Mouse (Mus musculus): Measurements from ENCODE around the gene Lypd4. TPM values are rescaled to one million over a fixed set of nuclear protein-coding genes. Genes with fewer than 3 reads are reported as not detected.
"Not testable (repeated sequence)": the region's sequence is repeated elsewhere in the genome, so short reads cannot be mapped to it uniquely, and the experiment has no call there.

The Lypd4 gene
- polyA plus RNA-seq, 1 experiment from 2014 or later = not detected

DNA sequence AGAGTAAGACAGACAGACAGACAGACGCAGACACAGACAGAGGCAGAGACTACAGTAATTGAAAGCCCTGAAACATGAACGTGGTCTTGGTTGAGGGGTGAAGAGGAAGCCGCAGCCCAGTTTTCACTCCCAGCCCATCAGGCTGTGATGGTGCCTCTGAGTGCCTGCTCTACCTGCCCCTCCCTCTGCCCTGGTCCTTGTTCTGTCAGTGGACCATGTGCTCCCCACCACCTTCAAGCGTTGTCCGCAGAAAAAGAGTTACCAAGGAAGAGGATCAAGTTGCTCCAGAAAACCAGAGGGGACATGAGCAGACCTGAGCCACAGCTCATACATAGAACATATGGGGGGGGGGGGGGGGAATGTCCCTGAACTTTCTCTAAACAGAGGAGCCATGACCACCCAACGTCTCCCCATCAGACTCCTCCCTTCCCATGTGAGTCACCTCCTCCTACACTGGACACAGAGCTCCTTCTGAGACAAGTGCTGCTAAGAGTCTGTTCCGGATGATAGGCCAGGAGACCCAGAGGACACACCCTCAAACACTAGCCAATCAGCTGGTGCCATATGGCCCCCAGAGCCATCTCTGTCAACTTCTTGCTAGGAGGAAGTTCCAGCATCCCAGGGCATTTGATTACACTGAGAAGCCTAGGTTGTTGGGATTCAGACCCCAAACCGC is 17.0 kb downstream of the Lypd4 start:
- Histone ChIP-seq H3K36me3 (ENCODE audit: insufficient read depth, low read length) (no peaks in the 10 kb centered on the region), H3K4me2 (replicated peaks; ENCODE audit: low read depth, low read length) (no peak overlapping the region), H3K27me3 (replicated peaks; ENCODE audit: insufficient read depth, low read length) (no peaks in the 10 kb centered on the region), H3K9me3 (ENCODE audit: low read length) (no peaks in the 10 kb centered on the region), H3K9ac (replicated peaks; ENCODE audit: low read depth) (no peak overlapping the region), H3K27ac (ENCODE audit: low read length) (no peak overlapping the region), H3K4me1 (ENCODE audit: insufficient read depth, low read depth, low read length) (no peaks in the 10 kb centered on the region), H3K4me3 (ENCODE audit: low read depth, low read length) (no peak overlapping the region)
- TF ChIP-seq CTCF (IDR thresholded peaks at IDR 0.05) (no peak), EP300 (IDR thresholded peaks at IDR 0.05) (no peak)
- WGBS = 53% methylated on average over 8 of the region's 8 CpGs
- DNase-seq (ENCODE audit: low spot score) (peak; percentile 12), ATAC-seq (peak; percentile 62)

DNA sequence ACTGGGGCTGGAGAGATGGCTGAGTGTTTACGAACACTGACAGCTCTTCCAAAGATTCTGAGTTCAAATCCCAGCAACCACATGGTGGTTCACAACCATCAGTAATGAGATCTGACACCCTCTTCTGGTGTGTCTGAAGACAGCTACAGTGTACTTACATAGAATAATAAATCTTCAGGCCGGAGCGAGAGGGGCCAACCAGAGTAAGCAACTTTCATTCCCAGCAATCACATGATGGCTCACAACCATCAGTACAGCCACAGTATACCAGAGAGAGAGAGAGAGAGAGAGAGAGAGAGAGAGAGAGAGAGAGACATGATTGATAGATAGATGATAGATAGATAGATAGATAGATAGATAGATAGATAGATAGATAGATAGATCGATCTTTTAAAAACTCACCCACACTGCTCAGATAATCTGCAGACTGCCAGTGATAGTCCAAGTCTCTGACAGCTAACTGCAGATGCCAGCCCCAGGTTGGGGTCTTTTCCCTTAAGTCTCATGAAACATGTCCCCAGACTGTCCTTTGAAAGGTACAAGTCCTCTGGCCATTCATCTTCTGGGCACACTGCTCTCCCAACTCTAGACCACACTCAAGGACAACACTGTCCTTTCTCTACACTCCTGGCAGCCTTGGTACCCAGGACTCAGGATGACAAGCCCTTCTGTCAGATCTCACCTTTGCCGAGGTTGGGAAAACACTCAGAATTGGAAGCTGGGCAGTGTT is 18.0 kb downstream of the Lypd4 start:
- Histone ChIP-seq H3K4me1 (ENCODE audit: insufficient read depth, low read depth, low read length) (no peaks in the 10 kb centered on the region), H3K4me2 (replicated peaks; ENCODE audit: low read depth, low read length) (no peak overlapping the region), H3K36me3 (ENCODE audit: insufficient read depth, low read length) (no peaks in the 10 kb centered on the region), H3K9ac (replicated peaks; ENCODE audit: low read depth) (no peak overlapping the region), H3K9me3 (ENCODE audit: low read length) (no peaks in the 10 kb centered on the region), H3K4me3 (ENCODE audit: low read depth, low read length) (no peak overlapping the region), H3K27ac (ENCODE audit: low read length) (no peak overlapping the region), H3K27me3 (replicated peaks; ENCODE audit: insufficient read depth, low read length) (no peaks in the 10 kb centered on the region)
- WGBS = 65% methylated on average over 5 of the region's 5 CpGs
- ATAC-seq (no peak), DNase-seq (ENCODE audit: low spot score) (no peak)
- no peak for TF ChIP-seq CTCF (IDR thresholded peaks at IDR 0.05)
- no peak for TF ChIP-seq EP300 (IDR thresholded peaks at IDR 0.05)

DNA sequence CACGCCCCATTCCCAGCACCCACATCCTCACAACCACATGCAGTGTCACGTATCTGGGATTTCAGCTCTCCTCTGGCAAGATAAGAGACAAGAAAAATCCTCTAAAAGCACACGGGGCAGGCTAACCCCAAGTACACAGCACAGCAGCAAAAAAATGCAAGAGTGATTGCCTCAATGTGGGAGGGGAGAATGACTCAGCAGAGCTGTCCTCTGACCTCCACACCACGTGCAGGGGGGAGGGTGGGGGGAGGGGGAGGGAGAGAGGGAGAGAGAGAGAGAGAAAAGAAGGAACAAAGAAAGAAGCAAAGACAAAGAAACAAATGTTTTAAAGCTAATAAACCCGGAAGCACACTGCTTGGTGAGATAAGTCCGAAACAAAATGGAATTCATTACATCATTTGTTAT is 18.8 kb downstream of the Lypd4 start:
- H3K27ac ChIP-seq (ENCODE audit: low read length) = no peak overlapping the region
- TF ChIP-seq CTCF (IDR thresholded peaks at IDR 0.05) = no peak
- no peaks in the 10 kb centered on the region for H3K9me3 ChIP-seq (ENCODE audit: low read length)
- H3K4me1 ChIP-seq (ENCODE audit: insufficient read depth, low read depth, low read length) = no peaks in the 10 kb centered on the region
- no peaks in the 10 kb centered on the region for H3K36me3 ChIP-seq (ENCODE audit: insufficient read depth, low read length)
- H3K27me3 ChIP-seq (replicated peaks; ENCODE audit: insufficient read depth, low read length) = no peaks in the 10 kb centered on the region
- H3K4me3 ChIP-seq (ENCODE audit: low read depth, low read length) = no peak overlapping the region
- H3K4me2 ChIP-seq (replicated peaks; ENCODE audit: low read depth, low read length) = no peak overlapping the region
- DNase-seq (ENCODE audit: low spot score) (peak; percentile 37), ATAC-seq (no peak; the same call in 1 of the 2 replicates)
- no peak overlapping the region for H3K9ac ChIP-seq (replicated peaks; ENCODE audit: low read depth)
- 20% methylated on average over 6 of the region's 6 CpGs for WGBS

DNA sequence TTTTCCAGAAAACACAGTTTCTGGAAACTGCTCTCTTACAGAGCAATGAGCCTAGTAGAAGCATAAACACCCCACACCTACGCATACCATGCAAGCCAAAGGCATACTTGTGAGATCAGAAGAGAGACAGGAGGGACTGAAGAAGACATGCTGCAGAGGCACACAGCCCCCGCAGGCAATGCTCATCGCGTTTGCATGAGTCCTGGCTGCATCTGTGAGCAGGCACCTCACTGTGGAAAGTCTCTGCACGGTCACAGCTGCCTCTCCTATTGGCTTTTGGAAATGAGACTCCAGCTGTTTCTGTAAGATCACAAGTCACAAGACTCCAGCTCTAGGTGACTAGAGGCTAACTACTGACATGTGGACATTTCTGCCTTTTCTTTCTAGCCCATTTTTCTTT is 19.6 kb downstream of the Lypd4 start:
- no peaks in the 10 kb centered on the region for H3K27me3 ChIP-seq (replicated peaks; ENCODE audit: insufficient read depth, low read length)
- 13% methylated on average over 5 of the region's 5 CpGs for WGBS
- H3K9ac ChIP-seq (replicated peaks; ENCODE audit: low read depth) = no peak overlapping the region
- H3K4me1 ChIP-seq (ENCODE audit: insufficient read depth, low read depth, low read length) = no peaks in the 10 kb centered on the region
- no peak overlapping the region for H3K4me3 ChIP-seq (ENCODE audit: low read depth, low read length)
- H3K36me3 ChIP-seq (ENCODE audit: insufficient read depth, low read length) = no peaks in the 10 kb centered on the region
- no peak for ATAC-seq
- DNase-seq (ENCODE audit: low spot score) = no peak
- no peak overlapping the region for H3K27ac ChIP-seq (ENCODE audit: low read length)
- no peaks in the 10 kb centered on the region for H3K9me3 ChIP-seq (ENCODE audit: low read length)
- no peak overlapping the region for H3K4me2 ChIP-seq (replicated peaks; ENCODE audit: low read depth, low read length)
- TF ChIP-seq CTCF (IDR thresholded peaks at IDR 0.05) (no peak), EP300 (IDR thresholded peaks at IDR 0.05) (no peak)

DNA sequence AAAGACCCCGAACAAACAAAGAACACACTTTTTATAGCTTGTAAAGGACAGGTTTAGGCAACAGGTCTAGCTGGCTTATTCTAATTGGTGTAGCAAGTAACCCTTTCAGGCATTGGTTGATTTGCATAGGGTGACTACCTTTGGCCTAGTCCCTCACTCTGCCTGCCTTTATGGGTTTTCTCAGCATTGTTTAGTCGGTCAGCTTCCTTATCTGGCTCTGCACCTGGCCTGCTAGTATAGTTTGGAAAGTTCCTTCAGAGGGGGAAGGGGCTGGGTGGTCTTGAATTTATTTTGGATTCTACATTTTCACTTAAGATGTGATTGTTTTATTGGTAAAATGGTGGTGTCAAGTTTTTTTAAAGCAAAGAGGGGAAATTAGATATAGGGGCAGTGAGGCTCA is 23.2 kb downstream of the Lypd4 start:
- not testable (repeated sequence) for DNase-seq (ENCODE audit: low spot score); H3K9me3 ChIP-seq (ENCODE audit: low read length); H3K36me3 ChIP-seq (ENCODE audit: insufficient read depth, low read length); H3K27ac ChIP-seq (ENCODE audit: low read length); H3K27me3 ChIP-seq (replicated peaks; ENCODE audit: insufficient read depth, low read length); ATAC-seq; H3K9ac ChIP-seq (replicated peaks; ENCODE audit: low read depth); H3K4me2 ChIP-seq (replicated peaks; ENCODE audit: low read depth, low read length); H3K4me1 ChIP-seq (ENCODE audit: insufficient read depth, low read depth, low read length); H3K4me3 ChIP-seq (ENCODE audit: low read depth, low read length)
- 28% methylated on average over 2 of the region's 2 CpGs for WGBS

DNA sequence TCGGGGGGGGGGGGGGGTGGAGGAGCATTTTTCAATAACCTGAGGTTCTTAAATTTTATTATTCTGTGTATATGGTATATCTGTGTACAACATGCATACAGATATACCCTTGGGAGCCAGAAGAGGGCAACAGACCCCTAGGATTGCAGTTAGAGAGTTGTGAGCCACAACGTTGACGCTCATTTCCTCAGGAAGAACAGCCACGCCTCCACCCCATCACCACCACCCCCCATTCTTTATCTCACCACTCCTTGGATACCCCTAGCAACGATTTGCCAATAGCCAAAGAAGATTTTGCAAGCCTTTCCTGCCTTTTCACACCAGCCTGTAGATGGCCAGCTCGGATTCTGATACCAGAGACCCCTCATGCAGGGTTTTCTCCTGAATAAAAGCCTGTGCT is 24.0 kb downstream of the Lypd4 start:
- ATAC-seq (no peak), DNase-seq (ENCODE audit: low spot score) (peak; percentile 37)
- Histone ChIP-seq H3K4me3 (ENCODE audit: low read depth, low read length) (no peak overlapping the region), H3K36me3 (ENCODE audit: insufficient read depth, low read length) (no peaks in the 10 kb centered on the region), H3K9ac (replicated peaks; ENCODE audit: low read depth) (no peak overlapping the region), H3K4me2 (replicated peaks; ENCODE audit: low read depth, low read length) (no peak overlapping the region), H3K27me3 (replicated peaks; ENCODE audit: insufficient read depth, low read length) (no peaks in the 10 kb centered on the region), H3K27ac (ENCODE audit: low read length) (no peak overlapping the region), H3K4me1 (ENCODE audit: insufficient read depth, low read depth, low read length) (no peaks in the 10 kb centered on the region), H3K9me3 (ENCODE audit: low read length) (no peaks in the 10 kb centered on the region)
- 2% methylated on average over 6 of the region's 6 CpGs for WGBS
- TF ChIP-seq CTCF (IDR thresholded peaks at IDR 0.05) (peak; percentile 23), EP300 (IDR thresholded peaks at IDR 0.05) (no peak)

Data from lung, postnatal 0 days (tissue).